Mouse (Mus musculus) C2C12 (cell line): ENCODE results near the gene Cops2.

Source experiments
- CTCF ChIP-seq: IDR thresholded peaks from one replicate; pipeline ENCODE4 v1.5.1; 2011; ENCODE audit not compliant: control insufficient read depth, insufficient read depth, insufficient read length
- MYOG ChIP-seq: IDR thresholded peaks from one replicate; pipeline ENCODE4 v1.6.1; 2011; ENCODE audit not compliant: control insufficient read depth, insufficient read length; ENCODE audit errors: extremely low read depth

GRCm38 (mm10) chr2:125826201-125826600 lies 32.7 kb downstream of the Cops2 start:
- TF ChIP-seq CTCF (no peak), MYOG (no peak)
